Mouse (Mus musculus) stomach, postnatal 0 days (tissue): ENCODE measurements around the gene Grcc10.

Experiments
- CTCF ChIP-seq: IDR thresholded peaks from 2 replicates; pipeline ENCODE4 v1.5.1; 2016; ENCODE audit warnings: antibody characterized with exemption, low read depth, mild to moderate bottlenecking, moderate library complexity
- EP300 ChIP-seq: optimal IDR thresholded peaks from 2 replicates; pipeline ENCODE3; 2016; ENCODE audit warnings: antibody characterized with exemption

DNA sequence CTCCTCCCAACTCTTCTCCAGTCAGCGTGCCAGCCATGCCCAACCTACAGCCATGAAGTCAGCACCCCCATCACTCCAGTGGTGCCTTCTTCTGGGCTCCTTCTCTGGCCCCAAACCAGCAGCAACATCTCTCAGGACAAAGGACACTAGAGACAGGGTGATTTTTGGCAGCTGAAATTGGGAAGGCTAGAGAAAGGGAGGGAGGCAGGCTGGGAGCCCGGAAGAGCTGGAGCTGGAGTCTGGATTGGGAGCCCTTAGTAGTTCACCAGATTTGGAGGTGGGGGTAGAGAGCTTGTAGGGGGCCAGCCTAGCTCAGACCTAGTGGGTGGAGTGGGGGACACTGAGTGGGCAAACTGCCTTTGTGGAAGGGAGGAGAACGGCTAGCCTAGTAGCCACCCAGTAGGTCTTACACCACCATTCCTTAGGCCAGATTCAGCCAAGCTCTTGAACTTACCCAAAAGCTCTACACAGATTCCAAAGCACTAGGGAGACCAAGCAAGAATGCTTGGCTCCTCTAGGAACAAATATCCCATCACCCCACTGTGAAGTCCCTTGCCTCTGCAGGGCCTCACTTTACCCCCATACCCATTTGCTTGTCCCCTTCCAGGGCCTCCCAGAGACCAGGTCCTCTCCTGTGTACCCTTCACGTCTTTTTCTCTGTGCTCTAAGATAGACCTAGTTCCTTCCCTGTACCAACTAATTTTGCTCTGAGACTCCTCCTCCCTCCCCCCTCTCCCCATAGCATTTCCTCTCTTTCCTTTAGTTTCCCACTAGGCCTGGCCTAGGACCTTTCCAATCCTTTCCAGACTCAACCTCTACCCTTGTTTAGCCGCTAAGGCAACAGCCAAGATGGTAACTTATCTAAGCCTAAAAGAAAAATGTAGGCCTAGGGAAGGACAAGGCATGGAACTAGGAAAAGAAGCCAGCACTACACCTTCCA lies 17.0 kb upstream of the Grcc10 start:
- TF ChIP-seq CTCF (no peak), EP300 (no peak)
